Mouse (Mus musculus) C2C12 (cell line): ENCODE results near the gene Faim. TPM values are rescaled to one million over a fixed set of nuclear protein-coding genes. Genes with fewer than 3 reads are reported as not detected.

ENCODE experiments used
- H3K27me3 ChIP-seq: one replicate; pipeline ENCODE4 v1.6.1; 2011; ENCODE audit not compliant: control insufficient read depth, insufficient read depth, insufficient read length
- H3K36me3 ChIP-seq: one replicate; pipeline ENCODE4 v1.6.1; 2011; ENCODE audit not compliant: control insufficient read depth, insufficient read depth
- H3K4me3 ChIP-seq: one replicate; pipeline ENCODE4 v1.5.1; 2011; ENCODE audit warnings: mild to moderate bottlenecking, control low read depth; ENCODE audit not compliant: poor library complexity, insufficient read depth, severe bottlenecking
- H3K79me2 ChIP-seq: one replicate; pipeline ENCODE4 v1.6.1; 2011; ENCODE audit not compliant: control insufficient read depth, insufficient read depth
- H3K79me3 ChIP-seq: one replicate; pipeline ENCODE4 v1.6.1; 2011; ENCODE audit warnings: low read depth, control low read depth
- H3ac ChIP-seq: one replicate; pipeline ENCODE3; 2011; ENCODE audit warnings: low read depth; ENCODE audit not compliant: control insufficient read depth, insufficient read length
- CEBPB ChIP-seq: IDR thresholded peaks from one replicate; pipeline ENCODE4 v1.6.1; 2011; ENCODE audit warnings: low read depth, mild to moderate bottlenecking, control low read depth, moderate library complexity
- CTCF ChIP-seq: IDR thresholded peaks from one replicate; pipeline ENCODE4 v1.5.1; 2011; ENCODE audit not compliant: control insufficient read depth, insufficient read depth, insufficient read length
- FOSL1 ChIP-seq: IDR thresholded peaks from one replicate; pipeline ENCODE4 v1.8.0; 2011; ENCODE audit warnings: mild to moderate bottlenecking, low read length; ENCODE audit not compliant: poor library complexity, insufficient read depth, severe bottlenecking
- MAX ChIP-seq: IDR thresholded peaks from one replicate; pipeline ENCODE4 v1.6.1; 2011; ENCODE audit warnings: mild to moderate bottlenecking, control low read depth
- MYOD1 ChIP-seq: IDR thresholded peaks from one replicate; pipeline ENCODE4 v1.6.1; 2011; ENCODE audit warnings: low read depth; ENCODE audit not compliant: control insufficient read depth, insufficient read length
- MYOG ChIP-seq: IDR thresholded peaks from one replicate; pipeline ENCODE4 v1.6.1; 2011; ENCODE audit not compliant: control insufficient read depth, insufficient read length; ENCODE audit errors: extremely low read depth
- USF1 ChIP-seq: IDR thresholded peaks from one replicate; pipeline ENCODE4 v1.6.1; 2011; ENCODE audit warnings: low read depth, mild to moderate bottlenecking, control low read depth, moderate library complexity
- polyA plus RNA-seq: library from polyadenylated mRNA; unstranded; fragments of >200 nt; fragmentation: generic; extraction: Trizol; gene quantifications from one replicate; pipeline ENCODE4 v1.2.1, GENCODE M21; 2012; ENCODE audit warnings: missing spikeins

Gene Faim
- polyA plus RNA-seq, 1 experiment, result 22.1 TPM

- no peaks in the 10 kb centered on the region for H3K79me2 ChIP-seq
- TF ChIP-seq CTCF (no peak), MYOG (no peak), MYOD1 (no peak), USF1 (no peak), MAX (no peak), CEBPB (no peak), FOSL1 (no peak)
- H3K36me3 ChIP-seq, result no peaks in the 10 kb centered on the region
- H3K27me3 ChIP-seq, result peaks cover 88% of the 10 kb centered on the region
- H3K4me3 ChIP-seq, result no peak overlapping the region
- H3K79me3 ChIP-seq, result no peaks in the 10 kb centered on the region
- no peak overlapping the region for H3ac ChIP-seq
Measured at GRCm38 (mm10) chr9:98954391-98955102, 31.6 kb upstream of the Faim start.

GRCm38 (mm10) chr9:98955103-98955715 lies 31.0 kb upstream of the Faim start, which contains the start of gene Foxl2:
TSS of gene Foxl2 (plus strand) at chr9:98955288.
- Histone ChIP-seq H3K79me2 (no peaks in the 10 kb centered on the region), H3K27me3 (peaks cover 94% of the 10 kb centered on the region), H3K4me3 (no peak within 1 kb of the TSS), H3K79me3 (no peaks in the 10 kb centered on the region), H3ac (no peak within 1 kb of the TSS), H3K36me3 (no peaks in the 10 kb centered on the region)
- TF ChIP-seq USF1 (no peak), MYOD1 (no peak), MYOG (no peak), CEBPB (no peak), FOSL1 (no peak), MAX (no peak), CTCF (no peak)

DNA sequence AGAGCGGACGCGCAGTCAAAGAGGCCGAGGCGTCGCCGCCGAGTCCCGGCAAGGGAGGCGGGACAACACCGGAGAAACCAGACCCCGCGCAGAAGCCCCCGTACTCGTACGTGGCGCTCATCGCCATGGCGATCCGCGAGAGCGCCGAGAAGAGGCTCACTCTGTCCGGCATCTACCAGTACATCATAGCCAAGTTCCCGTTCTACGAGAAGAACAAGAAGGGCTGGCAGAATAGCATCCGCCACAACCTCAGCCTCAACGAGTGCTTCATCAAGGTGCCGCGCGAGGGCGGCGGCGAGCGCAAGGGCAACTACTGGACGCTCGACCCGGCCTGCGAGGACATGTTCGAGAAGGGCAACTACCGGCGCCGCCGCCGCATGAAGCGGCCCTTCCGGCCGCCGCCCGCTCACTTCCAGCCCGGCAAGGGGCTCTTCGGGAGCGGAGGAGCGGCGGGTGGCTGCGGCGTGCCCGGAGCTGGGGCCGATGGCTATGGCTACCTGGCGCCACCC lies 30.4 kb upstream of the Faim start:
- H3ac ChIP-seq, result no peak overlapping the region
- H3K27me3 ChIP-seq, result peaks cover 92% of the 10 kb centered on the region
- TF ChIP-seq CTCF, result no peak
- H3K79me2 ChIP-seq, result no peaks in the 10 kb centered on the region
- H3K4me3 ChIP-seq, result no peak overlapping the region
- no peaks in the 10 kb centered on the region for H3K79me3 ChIP-seq
- no peaks in the 10 kb centered on the region for H3K36me3 ChIP-seq

- peaks cover 92% of the 10 kb centered on the region for H3K27me3 ChIP-seq
- no peak overlapping the region for H3K4me3 ChIP-seq
- H3K79me2 ChIP-seq, result no peaks in the 10 kb centered on the region
Measured at GRCm38 (mm10) chr9:98956591-98957381, 29.4 kb upstream of the Faim start.

GRCm38 (mm10) chr9:98957751-98958351 lies 28.3 kb upstream of the Faim start:
- no peaks in the 10 kb centered on the region for H3K36me3 ChIP-seq

More at GRCm38 (mm10) chr9:98956591-98957381, 29.4 kb upstream of the Faim start:
- Histone ChIP-seq H3K79me3 (no peaks in the 10 kb centered on the region), H3K36me3 (no peaks in the 10 kb centered on the region), H3ac (no peak overlapping the region)
- TF ChIP-seq MYOG (no peak), CEBPB (no peak), FOSL1 (no peak), MAX (no peak), USF1 (no peak), MYOD1 (no peak), CTCF (no peak)

More at GRCm38 (mm10) chr9:98957751-98958351, 28.3 kb upstream of the Faim start:
- Histone ChIP-seq H3K79me3 (no peaks in the 10 kb centered on the region), H3K27me3 (peaks cover 92% of the 10 kb centered on the region), H3K4me3 (no peak overlapping the region), H3K79me2 (no peaks in the 10 kb centered on the region), H3ac (no peak overlapping the region)
- no peak for TF ChIP-seq CTCF
- TF ChIP-seq CEBPB, result no peak
- TF ChIP-seq MAX, result no peak
- no peak for TF ChIP-seq MYOG
- TF ChIP-seq USF1, result no peak
- no peak for TF ChIP-seq FOSL1
- TF ChIP-seq MYOD1, result no peak
